Mouse (Mus musculus) brain, embryonic 14.5 days (tissue): ENCODE data around the gene Mgst2.

Experiments used
- CTCF ChIP-seq: fragments of 200-500 bp; IDR thresholded peaks from 2 replicates; pipeline ENCODE4 v1.5.1; 2012; ENCODE audit warnings: inconsistent platforms, mild to moderate bottlenecking, moderate library complexity, borderline replicate concordance; ENCODE audit not compliant: insufficient read depth, insufficient read length; ENCODE audit errors: extremely low read depth
- POLR2A ChIP-seq: fragments of 200-500 bp; IDR thresholded peaks from 2 replicates; pipeline ENCODE4 v1.6.1; 2012; ENCODE audit warnings: mild to moderate bottlenecking, inconsistent platforms, borderline replicate concordance; ENCODE audit not compliant: poor library complexity, insufficient read depth, insufficient read length, severe bottlenecking; ENCODE audit errors: extremely low read depth

- no peak for TF ChIP-seq CTCF
- TF ChIP-seq POLR2A = no peak
Observed at GRCm38 (mm10) chr3:51628977-51629376, 31.2 kb upstream of the Mgst2 start.
